Mouse (Mus musculus): ENCODE data around the gene Nptxr. TPM values are rescaled to one million over a fixed set of nuclear protein-coding genes. Genes with fewer than 3 reads are reported as not detected.

Gene Nptxr
- polyA plus RNA-seq, 2 experiments = 2.6 to 9.3 TPM

DNA sequence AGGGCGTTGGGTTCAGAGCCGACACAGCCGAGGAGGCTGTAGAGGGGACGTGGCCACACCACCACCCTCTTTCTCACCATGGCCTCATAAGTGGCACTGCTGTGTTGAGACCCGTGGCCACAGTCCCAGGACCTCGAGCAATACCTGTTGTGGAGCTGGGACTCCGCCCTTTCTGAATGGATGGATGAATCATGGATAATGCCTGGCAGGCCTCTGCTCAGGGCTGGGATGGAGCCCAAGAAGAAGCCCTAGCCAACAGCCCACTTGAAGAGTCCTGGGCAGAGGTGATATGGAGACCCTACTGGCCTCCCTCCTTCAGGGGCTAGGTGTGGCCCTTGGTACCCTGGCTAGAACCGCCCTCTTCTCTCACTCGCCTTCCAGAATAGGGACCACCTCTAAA is 41.6 kb downstream of the Nptxr start:
- no peak overlapping the region for H3K4me3 ChIP-seq (replicated peaks; ENCODE audit: low read length)
- no peak for TF ChIP-seq POLR2A (IDR thresholded peaks at IDR 0.05; ENCODE audit: borderline replicate concordance, extremely low read depth, insufficient read depth, insufficient read length)
- H3K9ac ChIP-seq (ENCODE audit: low read depth, low read length, severe bottlenecking) = no peak overlapping the region
- no peaks in the 10 kb centered on the region for H3K27me3 ChIP-seq (ENCODE audit: control insufficient read depth, insufficient read depth, low read length)
- no peak overlapping the region for H3K27ac ChIP-seq (replicated peaks; ENCODE audit: low read depth, low read length)
- DNase-seq (ENCODE audit: low spot score) = no peak
- WGBS = 86% methylated on average over 9 of the region's 9 CpGs
- no peaks in the 10 kb centered on the region for H3K9me3 ChIP-seq (ENCODE audit: control insufficient read depth, low read length)
- no peak overlapping the region for H3K4me2 ChIP-seq (replicated peaks; ENCODE audit: low read depth, low read length, severe bottlenecking)
- no peaks in the 10 kb centered on the region for H3K4me1 ChIP-seq (ENCODE audit: control insufficient read depth, insufficient read depth, low read length)
- ATAC-seq (ENCODE audit: low FRiP score, low read depth) = no peak
- peaks cover 40% of the 10 kb centered on the region for H3K36me3 ChIP-seq (ENCODE audit: control insufficient read depth, insufficient read depth, low read length)

DNA sequence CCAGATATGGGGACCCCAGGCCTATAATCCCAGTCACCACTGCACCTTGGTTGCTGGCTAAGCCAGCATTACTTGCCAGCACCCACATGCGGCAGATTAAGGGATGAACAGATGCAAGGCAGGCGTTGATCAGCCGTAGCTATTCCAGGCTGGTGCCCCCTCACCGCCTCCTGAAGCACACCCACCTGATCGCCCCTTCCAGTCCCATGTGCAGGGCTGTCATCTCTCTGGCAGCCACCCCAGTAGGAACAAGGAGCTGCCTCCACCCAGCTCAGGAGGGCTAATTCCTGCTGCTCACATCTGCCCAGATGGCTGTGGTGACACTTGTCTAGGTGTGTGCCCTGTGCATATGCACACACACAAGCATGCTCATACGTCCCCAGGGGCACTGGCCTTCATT is 43.6 kb downstream of the Nptxr start:
- Histone ChIP-seq H3K4me1 (ENCODE audit: control insufficient read depth, insufficient read depth, low read length) (no peaks in the 10 kb centered on the region), H3K4me2 (replicated peaks; ENCODE audit: low read depth, low read length, severe bottlenecking) (no peak overlapping the region), H3K27me3 (ENCODE audit: control insufficient read depth, insufficient read depth, low read length) (no peaks in the 10 kb centered on the region), H3K36me3 (ENCODE audit: control insufficient read depth, insufficient read depth, low read length) (peaks cover 40% of the 10 kb centered on the region), H3K9ac (ENCODE audit: low read depth, low read length, severe bottlenecking) (no peak overlapping the region), H3K4me3 (replicated peaks; ENCODE audit: low read length) (no peak overlapping the region), H3K27ac (replicated peaks; ENCODE audit: low read depth, low read length) (no peak overlapping the region), H3K9me3 (ENCODE audit: control insufficient read depth, low read length) (no peaks in the 10 kb centered on the region)
- ATAC-seq (ENCODE audit: low FRiP score, low read depth) (no peak), DNase-seq (ENCODE audit: low spot score) (no peak)
- no peak for TF ChIP-seq POLR2A (IDR thresholded peaks at IDR 0.05; ENCODE audit: borderline replicate concordance, extremely low read depth, insufficient read depth, insufficient read length)
- WGBS = 78% methylated on average over 6 of the region's 6 CpGs

DNA sequence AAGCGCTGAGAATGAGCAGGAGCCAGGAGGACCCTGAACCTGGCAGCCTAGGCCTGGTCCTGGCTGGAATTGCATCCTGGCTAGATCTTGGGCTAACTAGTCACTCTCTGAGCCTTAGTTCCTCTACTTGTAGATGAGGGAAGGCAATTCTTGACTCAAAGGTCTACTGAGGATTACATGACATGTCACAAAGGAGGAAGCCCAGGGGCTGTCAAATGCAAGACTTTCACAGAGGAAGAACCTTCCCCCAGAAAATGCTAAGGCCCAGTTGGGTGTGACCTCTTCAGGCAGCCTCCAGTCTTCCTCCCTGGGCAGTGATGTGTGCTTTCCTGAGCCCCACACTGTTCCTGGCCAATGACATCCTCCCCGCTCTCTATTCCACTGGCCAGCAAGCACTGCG is 47.4 kb downstream of the Nptxr start:
- H3K4me3 ChIP-seq (replicated peaks; ENCODE audit: low read length) = no peak overlapping the region
- H3K9me3 ChIP-seq (ENCODE audit: control insufficient read depth, low read length) = no peaks in the 10 kb centered on the region
- WGBS = 93% methylated on average over 3 of the region's 3 CpGs
- ATAC-seq (ENCODE audit: low FRiP score, low read depth) (no peak), DNase-seq (ENCODE audit: low spot score) (no peak)
- no peaks in the 10 kb centered on the region for H3K4me1 ChIP-seq (ENCODE audit: control insufficient read depth, insufficient read depth, low read length)
- H3K4me2 ChIP-seq (replicated peaks; ENCODE audit: low read depth, low read length, severe bottlenecking) = no peak overlapping the region
- TF ChIP-seq POLR2A (IDR thresholded peaks at IDR 0.05; ENCODE audit: borderline replicate concordance, extremely low read depth, insufficient read depth, insufficient read length) = no peak
- no peak overlapping the region for H3K27ac ChIP-seq (replicated peaks; ENCODE audit: low read depth, low read length)
- H3K36me3 ChIP-seq (ENCODE audit: control insufficient read depth, insufficient read depth, low read length) = peaks cover 10% of the 10 kb centered on the region; the same call in 1 of the 2 replicates
- no peaks in the 10 kb centered on the region for H3K27me3 ChIP-seq (ENCODE audit: control insufficient read depth, insufficient read depth, low read length)
- H3K9ac ChIP-seq (ENCODE audit: low read depth, low read length, severe bottlenecking) = no peak overlapping the region

DNA sequence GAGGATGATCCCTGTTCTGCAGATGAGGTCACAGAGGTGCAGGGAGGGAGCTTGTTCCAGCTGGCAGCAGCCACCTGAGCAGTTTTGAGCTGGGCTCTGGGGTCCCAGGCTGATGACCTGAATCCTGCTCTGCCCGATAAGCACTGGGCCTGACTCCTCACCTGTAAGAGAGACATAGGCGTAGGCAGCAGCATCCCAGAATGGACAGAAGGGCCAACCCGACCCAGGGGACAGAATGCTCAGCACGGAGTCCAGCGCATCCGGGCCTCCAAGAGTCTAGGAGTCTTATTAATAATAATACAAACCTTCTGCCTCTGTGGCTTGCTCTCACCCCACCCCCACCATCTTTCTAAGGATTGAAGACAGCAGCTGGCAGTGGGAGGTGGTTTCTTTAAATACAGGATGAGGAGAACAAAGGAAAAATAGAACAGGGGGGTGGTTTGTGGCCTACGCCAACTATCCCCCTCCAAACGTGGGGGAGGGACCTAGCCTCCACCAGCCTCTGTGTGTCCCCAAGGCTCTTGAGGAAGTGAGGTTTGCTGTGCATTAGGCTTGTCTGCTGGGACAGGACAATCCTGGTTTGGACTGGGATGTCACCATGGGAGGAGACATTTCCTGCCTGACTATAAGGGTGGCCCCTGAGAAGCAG is 48.5 kb downstream of the Nptxr start:
- no peak overlapping the region for H3K27ac ChIP-seq (replicated peaks; ENCODE audit: low read depth, low read length)
- ATAC-seq (ENCODE audit: low FRiP score, low read depth) (no peak), DNase-seq (ENCODE audit: low spot score) (no peak)
- no peak overlapping the region for H3K9ac ChIP-seq (ENCODE audit: low read depth, low read length, severe bottlenecking)
- H3K27me3 ChIP-seq (ENCODE audit: control insufficient read depth, insufficient read depth, low read length) = no peaks in the 10 kb centered on the region
- H3K4me2 ChIP-seq (replicated peaks; ENCODE audit: low read depth, low read length, severe bottlenecking) = no peak overlapping the region
- no peaks in the 10 kb centered on the region for H3K4me1 ChIP-seq (ENCODE audit: control insufficient read depth, insufficient read depth, low read length)
- no peak overlapping the region for H3K4me3 ChIP-seq (replicated peaks; ENCODE audit: low read length)
- H3K36me3 ChIP-seq (ENCODE audit: control insufficient read depth, insufficient read depth, low read length) = 0 out of 2 replicates have a peak, but pooled peaks cover 2% of the 10 kb centered on the region
- TF ChIP-seq POLR2A (IDR thresholded peaks at IDR 0.05; ENCODE audit: borderline replicate concordance, extremely low read depth, insufficient read depth, insufficient read length) = no peak
- H3K9me3 ChIP-seq (ENCODE audit: control insufficient read depth, low read length) = no peaks in the 10 kb centered on the region
- WGBS = 69% methylated on average over 8 of the region's 8 CpGs

DNA sequence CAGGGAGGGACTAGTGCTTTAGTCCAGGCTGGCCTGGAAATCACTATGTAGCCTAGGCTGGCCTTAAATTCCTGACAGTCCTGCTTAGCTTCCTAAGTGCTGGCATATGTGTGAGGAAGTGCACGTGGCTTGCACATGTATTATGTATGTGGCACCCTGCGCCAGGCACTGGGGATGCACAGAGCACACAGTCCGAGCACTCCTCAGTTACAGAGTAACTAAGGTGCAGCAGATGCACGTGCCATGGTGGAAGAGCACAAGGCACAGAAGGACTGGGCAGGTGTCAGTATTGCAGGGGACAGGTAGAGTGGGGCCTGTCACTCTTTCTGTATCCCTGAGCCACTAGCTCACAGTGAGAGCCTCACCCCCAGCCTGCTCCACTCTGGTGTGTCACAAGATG is 49.4 kb downstream of the Nptxr start:
- Histone ChIP-seq H3K4me3 (replicated peaks; ENCODE audit: low read length) (no peak overlapping the region), H3K9me3 (ENCODE audit: control insufficient read depth, low read length) (no peaks in the 10 kb centered on the region), H3K36me3 (ENCODE audit: control insufficient read depth, insufficient read depth, low read length) (no peaks in the 10 kb centered on the region), H3K4me1 (ENCODE audit: control insufficient read depth, insufficient read depth, low read length) (no peaks in the 10 kb centered on the region), H3K9ac (ENCODE audit: low read depth, low read length, severe bottlenecking) (no peak overlapping the region), H3K4me2 (replicated peaks; ENCODE audit: low read depth, low read length, severe bottlenecking) (no peak overlapping the region), H3K27ac (replicated peaks; ENCODE audit: low read depth, low read length) (no peak overlapping the region), H3K27me3 (ENCODE audit: control insufficient read depth, insufficient read depth, low read length) (no peaks in the 10 kb centered on the region)
- ATAC-seq (ENCODE audit: low FRiP score, low read depth) (no peak), DNase-seq (ENCODE audit: low spot score) (no peak)
- WGBS = 83% methylated on average over 4 of the region's 4 CpGs
- no peak for TF ChIP-seq POLR2A (IDR thresholded peaks at IDR 0.05; ENCODE audit: borderline replicate concordance, extremely low read depth, insufficient read depth, insufficient read length)
